Mouse (Mus musculus): Measurements from ENCODE around the gene Zfp423. TPM values are rescaled to one million over a fixed set of nuclear protein-coding genes. Genes with fewer than 3 reads are reported as not detected.
A peak's percentile ranks its signal among the peaks of the same experiment; 100 is the strongest.

The Zfp423 gene
- polyA plus RNA-seq, 1 experiment from 2014 or later = 6.1 TPM

DNA sequence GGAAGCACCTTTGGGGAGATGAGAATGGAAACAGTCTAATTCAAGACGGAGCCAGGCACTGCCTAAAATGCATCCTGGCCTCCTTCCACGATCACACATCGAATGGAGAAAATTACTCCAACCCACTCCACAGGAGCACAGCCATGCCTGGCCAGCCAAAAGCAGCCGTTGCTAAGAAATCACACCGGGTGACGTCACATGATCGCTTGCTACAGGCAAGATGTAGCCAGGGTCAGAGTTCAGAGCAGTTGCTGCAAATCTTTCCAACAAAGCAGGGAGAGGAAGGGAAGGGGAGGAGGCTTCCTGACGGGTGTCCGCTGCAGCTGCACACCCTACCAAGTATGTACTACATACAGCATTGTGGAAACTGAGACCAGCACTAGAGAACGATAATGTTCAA, 83.9 kb downstream of the Zfp423 start:
- Histone ChIP-seq H3K36me3 (ENCODE audit: insufficient read depth, low read length) (no peaks in the 10 kb centered on the region), H3K4me1 (replicated peaks; ENCODE audit: insufficient read depth, low read length) (peaks cover 14% of the 10 kb centered on the region), H3K27me3 (ENCODE audit: insufficient read depth, low read length) (no peaks in the 10 kb centered on the region), H3K4me2 (ENCODE audit: low read length) (peak overlapping the region; percentile 1; the same call in 1 of the 2 replicates), H3K9me3 (replicated peaks; ENCODE audit: low read length) (no peaks in the 10 kb centered on the region), H3K27ac (no peak overlapping the region), H3K9ac (ENCODE audit: low read depth, low read length) (no peak overlapping the region), H3K4me3 (replicated peaks; ENCODE audit: low read depth, low read length) (no peak overlapping the region)
- TF ChIP-seq CTCF (IDR thresholded peaks at IDR 0.05; ENCODE audit: low read depth) = no peak
- WGBS = 12% methylated on average over 10 of the region's 10 CpGs
- DNase-seq (ENCODE audit: low spot score) (peak; percentile 85), ATAC-seq (replicated peaks; ENCODE audit: low FRiP score, low read depth) (peak; percentile 43; the same call in 1 of the 2 replicates)

DNA sequence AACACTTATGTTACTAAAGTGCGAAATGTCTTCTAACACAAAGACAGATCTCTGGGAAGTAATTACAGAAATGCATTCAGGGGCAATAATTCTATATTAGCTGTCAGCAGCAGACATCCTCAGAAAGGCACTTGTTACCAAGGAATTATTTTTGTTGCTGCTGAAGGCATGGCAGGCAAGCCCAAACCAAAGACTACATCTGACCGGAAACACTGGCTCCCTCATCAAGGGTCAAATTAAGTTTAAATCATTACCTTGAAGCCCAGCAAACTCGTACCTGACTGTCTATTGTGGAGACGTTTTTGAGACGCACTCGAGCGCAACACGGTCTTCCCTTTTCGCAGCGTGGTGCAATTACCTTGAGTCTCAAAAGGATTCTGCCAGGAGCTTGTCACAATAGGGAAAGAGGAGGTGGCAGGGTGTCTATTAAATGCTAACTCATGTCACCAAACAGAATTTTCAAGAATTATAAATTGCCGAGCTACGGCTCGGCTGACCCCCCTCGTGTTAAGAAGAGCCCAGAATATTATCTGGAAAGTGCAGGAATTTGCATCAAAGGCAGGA, 86.3 kb downstream of the Zfp423 start:
- H3K9ac ChIP-seq (ENCODE audit: low read depth, low read length) = no peak overlapping the region
- no peaks in the 10 kb centered on the region for H3K27me3 ChIP-seq (ENCODE audit: insufficient read depth, low read length)
- no peak overlapping the region for H3K4me3 ChIP-seq (replicated peaks; ENCODE audit: low read depth, low read length)
- H3K27ac ChIP-seq = no peak overlapping the region
- H3K4me2 ChIP-seq (ENCODE audit: low read length) = no peak overlapping the region
- H3K9me3 ChIP-seq (replicated peaks; ENCODE audit: low read length) = no peaks in the 10 kb centered on the region
- ATAC-seq (replicated peaks; ENCODE audit: low FRiP score, low read depth) (no peak), DNase-seq (ENCODE audit: low spot score) (no peak)
- peaks cover 14% of the 10 kb centered on the region for H3K4me1 ChIP-seq (replicated peaks; ENCODE audit: insufficient read depth, low read length)
- no peaks in the 10 kb centered on the region for H3K36me3 ChIP-seq (ENCODE audit: insufficient read depth, low read length)
- no peak for TF ChIP-seq CTCF (IDR thresholded peaks at IDR 0.05; ENCODE audit: low read depth)
- WGBS = 48% methylated on average over 14 of the region's 14 CpGs

DNA sequence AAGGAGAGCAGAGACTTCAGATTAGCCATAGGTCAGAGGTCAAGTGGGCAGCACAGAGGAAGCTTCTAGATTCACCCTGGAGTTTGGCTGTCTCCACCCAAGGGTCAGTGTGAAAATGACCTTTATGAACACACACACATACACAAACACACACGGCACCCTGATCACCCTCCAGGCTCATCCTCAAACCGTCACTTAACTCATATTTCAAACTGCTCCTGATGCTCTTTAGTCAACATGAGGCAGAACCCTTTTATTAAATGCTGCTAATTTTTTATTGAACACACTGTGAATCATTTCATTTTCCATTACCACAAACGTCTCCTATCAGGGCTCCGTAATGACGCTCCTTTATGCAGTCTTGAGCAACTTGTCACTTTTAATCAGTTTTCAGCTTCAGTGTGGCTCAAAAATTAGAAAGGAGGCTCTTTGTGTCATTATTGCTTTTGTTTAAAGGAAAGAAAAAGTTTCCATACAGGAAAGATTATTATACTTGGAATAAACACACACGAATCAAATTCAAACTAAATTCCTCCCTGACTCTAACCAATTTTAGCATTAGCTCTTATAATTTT, 87.0 kb downstream of the Zfp423 start:
- Histone ChIP-seq H3K4me1 (replicated peaks; ENCODE audit: insufficient read depth, low read length) (peaks cover 14% of the 10 kb centered on the region), H3K27ac (no peak overlapping the region), H3K4me3 (replicated peaks; ENCODE audit: low read depth, low read length) (no peak overlapping the region), H3K27me3 (ENCODE audit: insufficient read depth, low read length) (no peaks in the 10 kb centered on the region), H3K36me3 (ENCODE audit: insufficient read depth, low read length) (no peaks in the 10 kb centered on the region), H3K9me3 (replicated peaks; ENCODE audit: low read length) (no peaks in the 10 kb centered on the region), H3K9ac (ENCODE audit: low read depth, low read length) (no peak overlapping the region), H3K4me2 (ENCODE audit: low read length) (no peak overlapping the region)
- 83% methylated on average over 6 of the region's 6 CpGs for WGBS
- ATAC-seq (replicated peaks; ENCODE audit: low FRiP score, low read depth) (no peak), DNase-seq (ENCODE audit: low spot score) (no peak)
- no peak for TF ChIP-seq CTCF (IDR thresholded peaks at IDR 0.05; ENCODE audit: low read depth)

DNA sequence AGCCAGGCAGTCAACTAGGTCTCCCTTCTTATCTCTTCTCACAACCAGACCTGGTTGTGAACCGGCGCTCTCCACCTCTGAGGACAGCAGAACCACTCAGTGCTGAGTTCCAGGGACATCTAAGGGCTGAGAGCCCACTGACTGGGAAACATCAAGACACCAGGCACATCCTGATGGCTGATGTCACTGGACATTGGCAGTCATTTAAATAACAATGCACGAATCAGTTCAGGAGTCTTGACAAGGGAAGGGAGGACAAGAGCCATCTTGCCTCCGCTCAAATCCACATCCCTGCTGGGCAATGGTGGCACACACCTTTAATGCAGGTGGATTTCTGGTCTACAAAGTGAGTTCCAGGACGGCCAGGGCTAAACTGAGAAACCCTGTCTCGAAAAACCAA, 92.8 kb downstream of the Zfp423 start:
- 81% methylated on average over 6 of the region's 6 CpGs for WGBS
- TF ChIP-seq CTCF (IDR thresholded peaks at IDR 0.05; ENCODE audit: low read depth) = no peak
- H3K9ac ChIP-seq (ENCODE audit: low read depth, low read length) = no peak overlapping the region

DNA sequence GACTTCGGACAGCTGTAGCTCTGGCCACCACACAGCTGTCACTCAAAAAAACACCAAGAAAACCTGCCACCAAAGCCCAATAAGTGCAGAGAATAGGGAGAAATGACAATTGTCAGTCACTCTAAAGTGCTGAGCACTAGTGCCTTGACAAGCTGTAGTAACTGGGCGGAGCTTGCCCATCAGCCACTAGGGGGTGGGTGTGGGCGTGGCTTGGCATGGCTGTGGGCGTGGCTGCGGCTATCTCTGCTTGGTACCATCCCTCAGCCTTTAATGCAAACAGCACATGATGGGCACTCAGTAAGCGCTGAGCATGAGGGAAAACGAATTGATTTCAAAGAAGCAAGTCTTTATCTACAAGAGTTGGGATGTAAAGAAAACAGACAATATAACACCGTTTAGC, 95.2 kb downstream of the Zfp423 start:
- Histone ChIP-seq H3K9ac (ENCODE audit: low read depth, low read length) (no peak overlapping the region), H3K4me2 (ENCODE audit: low read length) (no peak overlapping the region), H3K4me1 (replicated peaks; ENCODE audit: insufficient read depth, low read length) (0 out of 2 replicates have a peak, but pooled peaks cover 14% of the 10 kb centered on the region), H3K36me3 (ENCODE audit: insufficient read depth, low read length) (no peaks in the 10 kb centered on the region), H3K27ac (no peak overlapping the region), H3K4me3 (replicated peaks; ENCODE audit: low read depth, low read length) (no peak overlapping the region), H3K9me3 (replicated peaks; ENCODE audit: low read length) (no peaks in the 10 kb centered on the region), H3K27me3 (ENCODE audit: insufficient read depth, low read length) (no peaks in the 10 kb centered on the region)
- ATAC-seq (replicated peaks; ENCODE audit: low FRiP score, low read depth) (no peak), DNase-seq (ENCODE audit: low spot score) (no peak)
- TF ChIP-seq CTCF (IDR thresholded peaks at IDR 0.05; ENCODE audit: low read depth) = peak; percentile 13; the same call in 1 of the 2 replicates
- WGBS = 69% methylated on average over 8 of the region's 8 CpGs

More for the DNA sequence above, 92.8 kb downstream of the Zfp423 start:
- no peak overlapping the region for H3K4me2 ChIP-seq (ENCODE audit: low read length)
- no peak overlapping the region for H3K27ac ChIP-seq
- H3K4me1 ChIP-seq (replicated peaks; ENCODE audit: insufficient read depth, low read length) = no peaks in the 10 kb centered on the region
- no peaks in the 10 kb centered on the region for H3K36me3 ChIP-seq (ENCODE audit: insufficient read depth, low read length)
- no peaks in the 10 kb centered on the region for H3K9me3 ChIP-seq (replicated peaks; ENCODE audit: low read length)
- no peaks in the 10 kb centered on the region for H3K27me3 ChIP-seq (ENCODE audit: insufficient read depth, low read length)
- H3K4me3 ChIP-seq (replicated peaks; ENCODE audit: low read depth, low read length) = no peak overlapping the region
- DNase-seq (ENCODE audit: low spot score) (no peak), ATAC-seq (replicated peaks; ENCODE audit: low FRiP score, low read depth) (no peak)

DNA sequence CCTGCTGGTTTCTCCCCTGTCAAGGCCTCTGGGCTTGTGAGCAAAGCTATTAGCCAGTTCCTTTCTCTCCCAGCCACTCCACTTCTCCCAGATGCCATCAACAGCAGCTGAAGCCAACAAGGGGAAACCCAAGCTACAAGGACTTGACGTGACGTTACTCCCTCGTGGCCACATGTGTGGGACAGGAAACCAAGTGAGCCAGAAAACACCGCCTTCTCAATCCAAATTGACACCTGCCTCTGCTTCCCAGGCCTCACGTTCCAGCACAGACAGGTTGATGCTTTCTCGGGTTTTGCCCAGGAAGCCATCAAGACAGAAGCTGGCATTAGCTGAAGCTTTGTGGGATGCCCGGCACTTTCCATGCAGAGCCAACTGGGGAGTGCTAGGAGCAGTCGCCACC, 96.3 kb downstream of the Zfp423 start:
- ATAC-seq (replicated peaks; ENCODE audit: low FRiP score, low read depth) (no peak), DNase-seq (ENCODE audit: low spot score) (no peak)
- Histone ChIP-seq H3K27ac (no peak overlapping the region), H3K4me2 (ENCODE audit: low read length) (no peak overlapping the region), H3K4me1 (replicated peaks; ENCODE audit: insufficient read depth, low read length) (0 out of 2 replicates have a peak, but pooled peaks cover 14% of the 10 kb centered on the region), H3K4me3 (replicated peaks; ENCODE audit: low read depth, low read length) (no peak overlapping the region), H3K27me3 (ENCODE audit: insufficient read depth, low read length) (no peaks in the 10 kb centered on the region), H3K9ac (ENCODE audit: low read depth, low read length) (no peak overlapping the region), H3K36me3 (ENCODE audit: insufficient read depth, low read length) (no peaks in the 10 kb centered on the region), H3K9me3 (replicated peaks; ENCODE audit: low read length) (no peaks in the 10 kb centered on the region)
- WGBS = 82% methylated on average over 8 of the region's 8 CpGs
- no peak for TF ChIP-seq CTCF (IDR thresholded peaks at IDR 0.05; ENCODE audit: low read depth)

Measured in kidney, postnatal 0 days (tissue).